ENCODE assay signal across 7 mouse cellular contexts in genomic region chr3:79202275-79203153, GRCm38 (mm10).
A peak's percentile ranks its signal among the peaks of the same experiment; 100 is the strongest.
DNase-seq lines count a peak whose midpoint lies in the region; ATAC-seq lines count a peak whose summit lies in the region.

No protein-coding gene starts in this region.

- H3K4me2 ChIP-seq in hindbrain, embryonic 16.5 days (ENCODE audit: low read length) = no peak overlapping the region

- DNase-seq in cerebellum, adult 9-11 months = peak; percentile 75
- DNase-seq in frontal cortex, postnatal 25 days (ENCODE audit: low spot score in 2 of 2) = peak; percentile 51 to 70
- peak; percentile 67 for DNase-seq in left cerebral cortex, adult 11 months (ENCODE audit: low spot score)
- DNase-seq in right cerebral cortex, postnatal 14 days = peak; percentile 71

- no peak overlapping the region for H3K4me3 ChIP-seq in hindbrain, embryonic 16.5 days (ENCODE audit: low read length)

- H3K9ac ChIP-seq in hindbrain, embryonic 16.5 days (ENCODE audit: low read depth, low read length) = no peak overlapping the region

- H3K27me3 ChIP-seq in hindbrain, embryonic 16.5 days (replicated peaks; ENCODE audit: control insufficient read depth, insufficient read depth, low read length) = no peaks in the 10 kb centered on the region

- peaks cover 11% of the 10 kb centered on the region for H3K4me1 ChIP-seq in hindbrain, embryonic 16.5 days (ENCODE audit: control insufficient read depth, insufficient read depth, low read depth, low read length)

- H3K36me3 ChIP-seq in hindbrain, embryonic 16.5 days (ENCODE audit: control insufficient read depth, insufficient read depth, low read length) = no peaks in the 10 kb centered on the region

- ATAC-seq in activated CD4-positive, CD25-positive, alpha-beta regulatory T cell, adult 4 months = peak; percentile 92
- ATAC-seq in hindbrain, embryonic 16.5 days = peak; percentile 80
- ATAC-seq in megakaryocyte, adult 5-6 weeks (ENCODE audit: poor library complexity, severe bottlenecking) = peak; percentile 89

- H3K27ac ChIP-seq in hindbrain, embryonic 16.5 days (ENCODE audit: low read depth, low read length) = no peak overlapping the region

- WGBS in hindbrain, embryonic 16.5 days = 45% methylated on average over 11 of the region's 11 CpGs

- no peaks in the 10 kb centered on the region for H3K9me3 ChIP-seq in hindbrain, embryonic 16.5 days (ENCODE audit: control insufficient read depth, low read length)
